Mouse (Mus musculus) midbrain, embryonic 15.5 days (tissue): ENCODE measurements around the gene Spg20. TPM values are rescaled to one million over a fixed set of nuclear protein-coding genes. Genes with fewer than 3 reads are reported as not detected.

Source experiments
- ATAC-seq: fragments of 200-750 bp; cut with Nextera tagmentation; replicated peaks from 2 replicates; pipeline ENCODE4 v1.8.0; 2017; ENCODE audit warnings: moderate TSS enrichment
- H3K27ac ChIP-seq: fragments of 300-500 bp; sonication (generic); 2 replicates; pipeline ENCODE4 v1.5.1; 2015; ENCODE audit warnings: mild to moderate bottlenecking, inconsistent platforms
- H3K27me3 ChIP-seq: fragments of 300-500 bp; sonication (generic); replicated peaks from 2 replicates; pipeline ENCODE4 v1.6.1; 2015; ENCODE audit warnings: inconsistent platforms
- H3K36me3 ChIP-seq: fragments of 300-500 bp; sonication (generic); replicated peaks from 2 replicates; pipeline ENCODE4 v1.6.1; 2015; ENCODE audit warnings: inconsistent platforms
- H3K4me1 ChIP-seq: fragments of 300-500 bp; sonication (generic); 2 replicates; pipeline ENCODE4 v1.6.1; 2015; ENCODE audit warnings: inconsistent platforms
- H3K4me2 ChIP-seq: fragments of 300-500 bp; sonication (generic); 2 replicates; pipeline ENCODE4 v1.6.1; 2015; ENCODE audit warnings: inconsistent platforms, mild to moderate bottlenecking, moderate library complexity
- H3K4me3 ChIP-seq: fragments of 300-500 bp; sonication (generic); 2 replicates; pipeline ENCODE4 v1.5.1; 2015; ENCODE audit warnings: mild to moderate bottlenecking, inconsistent platforms
- H3K9ac ChIP-seq: fragments of 300-500 bp; sonication (generic); 2 replicates; pipeline ENCODE4 v1.6.1; 2015; ENCODE audit warnings: mild to moderate bottlenecking, inconsistent platforms
- H3K9me3 ChIP-seq: fragments of 300-500 bp; sonication (generic); 2 replicates; pipeline ENCODE4 v1.6.1; 2016; ENCODE audit warnings: inconsistent platforms
- WGBS: fragments of 180-500 bp; shearing (Covaris S2); methylation state at CpG from one replicate; pipeline ENCODE4 v1.1.7; 2015; ENCODE audit warnings: mixed read lengths; 5-methylcytosine and 5-hydroxymethylcytosine counted together
- microRNA-seq: library from miRNA; unstranded; fragments of <30 nt; microRNA quantifications from one replicate; pipeline ENCODE4, GENCODE M21; 2016
- polyA plus RNA-seq: library from polyadenylated mRNA; unstranded; fragments of >200 nt; fragmentation: Nextera tagmentation; extraction: Ambion mirVana; gene quantifications from 2 replicates; pipeline ENCODE4 v1.2.1, GENCODE M21; 2015

The Spg20 gene
- polyA plus RNA-seq, 1 experiment from 2014 or later: 15.8 TPM

DNA sequence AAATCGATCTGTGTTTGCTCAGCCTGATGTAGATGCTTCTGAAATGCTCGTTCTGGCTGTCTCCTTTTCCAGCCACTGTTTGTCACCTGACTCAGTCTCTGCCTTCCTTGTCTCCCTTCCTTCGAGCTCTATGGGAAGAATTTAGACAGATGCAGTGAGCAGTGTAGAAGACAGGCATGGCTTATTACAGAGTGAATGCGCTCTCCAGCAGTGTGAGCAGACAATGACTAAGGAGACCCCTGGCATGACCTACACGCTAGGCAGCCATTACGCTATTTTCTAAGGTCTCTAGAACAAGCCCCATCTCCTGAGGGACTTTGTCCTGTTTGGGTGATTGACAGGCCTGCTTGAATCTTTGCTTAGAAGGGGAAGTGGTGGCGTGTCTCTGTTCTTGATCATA lies 49.2 kb downstream of the Spg20 start:
- no peak overlapping the region for H3K27ac ChIP-seq
- no peaks in the 10 kb centered on the region for H3K9me3 ChIP-seq
- no peak overlapping the region for H3K9ac ChIP-seq
- H3K4me3 ChIP-seq: no peak overlapping the region
- peak; percentile 66; the same call in 1 of the 2 replicates for ATAC-seq
- H3K4me1 ChIP-seq: peaks cover 3% of the 10 kb centered on the region; the same call in 1 of the 2 replicates
- H3K27me3 ChIP-seq: no peaks in the 10 kb centered on the region
- no peaks in the 10 kb centered on the region for H3K36me3 ChIP-seq
- 39% methylated on average over 7 of the region's 7 CpGs for WGBS
- H3K4me2 ChIP-seq: no peak overlapping the region

DNA sequence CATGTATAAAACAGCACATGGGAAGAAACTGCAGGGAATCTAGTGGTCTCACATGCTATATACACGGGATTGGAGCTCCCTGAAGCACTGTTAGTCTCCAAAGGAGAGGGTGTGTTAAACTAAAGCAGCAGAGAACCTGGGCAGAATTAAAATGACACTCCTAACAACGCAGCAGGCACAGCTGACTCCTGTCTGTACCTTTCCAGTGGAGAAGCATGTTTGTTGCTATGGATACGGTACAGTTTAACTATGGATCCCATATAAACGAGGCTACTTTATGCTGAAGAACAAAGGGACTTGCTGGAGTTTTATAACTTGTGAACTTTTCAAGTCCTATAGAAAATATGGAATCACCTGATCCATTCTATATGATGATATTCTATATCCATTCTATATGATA lies 51.6 kb downstream of the Spg20 start:
- WGBS: 61% methylated on average over 4 of the region's 4 CpGs
- Histone ChIP-seq H3K27ac (0 out of 2 replicates have a peak overlapping the region, but pooled peaks have one; percentile 25), H3K36me3 (no peaks in the 10 kb centered on the region), H3K4me1 (peaks cover 3% of the 10 kb centered on the region; the same call in 1 of the 2 replicates), H3K9me3 (no peaks in the 10 kb centered on the region), H3K27me3 (no peaks in the 10 kb centered on the region), H3K9ac (no peak overlapping the region), H3K4me3 (no peak overlapping the region), H3K4me2 (no peak overlapping the region)
- no peak for ATAC-seq

DNA sequence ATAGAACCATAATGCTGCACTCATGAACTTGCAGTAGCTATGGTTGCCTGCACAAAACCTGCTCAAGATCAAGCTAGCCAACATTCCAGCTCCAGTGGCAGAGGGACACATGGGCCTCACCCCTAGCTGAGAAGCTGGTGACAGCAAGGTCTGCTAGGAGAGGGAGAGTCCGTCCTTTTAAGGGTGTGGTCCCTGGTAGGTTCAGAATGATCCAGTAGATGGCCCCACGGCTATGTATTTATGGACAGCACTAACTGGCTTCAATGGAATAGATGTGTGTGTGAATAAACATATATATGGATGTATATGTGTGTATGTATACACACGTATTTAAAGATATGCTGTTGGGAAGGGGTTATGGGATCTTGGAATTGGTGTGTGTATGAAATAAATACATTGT lies 60.6 kb downstream of the Spg20 start:
- H3K36me3 ChIP-seq: no peaks in the 10 kb centered on the region
- no peak for ATAC-seq
- no peaks in the 10 kb centered on the region for H3K9me3 ChIP-seq
- WGBS: 85% methylated on average over 3 of the region's 3 CpGs
- no peak overlapping the region for H3K4me3 ChIP-seq
- no peak overlapping the region for H3K4me2 ChIP-seq
- H3K27ac ChIP-seq: no peak overlapping the region
- H3K27me3 ChIP-seq: no peaks in the 10 kb centered on the region
- H3K9ac ChIP-seq: no peak overlapping the region
- H3K4me1 ChIP-seq: no peaks in the 10 kb centered on the region

DNA sequence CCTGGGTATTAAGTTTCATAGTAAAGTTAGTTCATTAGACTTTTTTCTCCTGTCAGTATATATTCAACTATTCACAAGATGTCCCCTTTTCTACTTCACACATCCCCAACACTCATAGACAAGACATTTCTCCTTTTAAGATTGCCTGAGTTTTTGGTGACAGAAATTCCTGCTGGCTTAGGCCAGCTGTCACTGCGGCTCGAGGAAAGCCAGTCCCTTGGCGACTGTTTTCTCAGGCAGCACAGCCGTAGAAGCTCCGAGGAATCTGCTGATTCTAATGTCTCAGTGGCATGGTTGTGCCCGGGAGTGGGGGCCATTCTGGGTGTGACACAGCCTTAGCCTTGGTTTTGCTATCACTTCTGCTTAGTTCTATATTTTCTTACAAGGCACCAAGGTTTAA lies 65.4 kb downstream of the Spg20 start:
- H3K4me2 ChIP-seq: no peak overlapping the region
- no peak overlapping the region for H3K9ac ChIP-seq
- H3K27me3 ChIP-seq: no peaks in the 10 kb centered on the region
- H3K36me3 ChIP-seq: no peaks in the 10 kb centered on the region
- H3K27ac ChIP-seq: no peak overlapping the region
- H3K4me1 ChIP-seq: no peaks in the 10 kb centered on the region
- H3K4me3 ChIP-seq: no peak overlapping the region
- no peaks in the 10 kb centered on the region for H3K9me3 ChIP-seq
- 50% methylated on average over 6 of the region's 6 CpGs for WGBS
- ATAC-seq: no peak

DNA sequence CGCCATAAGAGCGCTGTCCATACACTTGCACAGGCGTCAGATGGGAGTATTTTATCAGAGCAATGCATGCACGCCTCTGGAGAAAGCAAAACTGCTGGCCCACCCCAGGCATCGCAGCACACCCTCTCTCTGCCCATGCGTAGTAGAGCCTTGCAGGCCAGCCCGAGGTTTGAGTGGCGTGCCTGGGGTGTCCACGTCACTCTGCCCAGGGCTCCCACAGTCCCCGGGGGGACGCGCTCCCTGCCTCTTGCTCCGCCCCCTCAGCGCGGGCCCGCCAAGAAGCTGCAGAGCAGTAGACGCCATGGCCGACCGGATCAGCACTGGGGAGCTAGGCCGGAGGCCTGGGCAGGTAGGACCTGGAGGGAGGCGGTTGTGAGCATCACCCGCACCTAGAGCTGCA lies 69.9 kb downstream of the Spg20 start, which contains the start of gene Sohlh2:
Sohlh2 (plus strand) TSS at position 263 of the 400 bp plus-strand sequence.
- Histone ChIP-seq H3K4me2 (no peak within 1 kb of the TSS), H3K27ac (no peak within 1 kb of the TSS), H3K9ac (no peak within 1 kb of the TSS), H3K27me3 (no peaks in the 10 kb centered on the region), H3K36me3 (no peaks in the 10 kb centered on the region), H3K9me3 (no peaks in the 10 kb centered on the region), H3K4me3 (no peak within 1 kb of the TSS), H3K4me1 (no peaks in the 10 kb centered on the region)
- no peak for ATAC-seq
- WGBS: 92% methylated on average over 22 of the region's 22 CpGs

Small RNA genes lying within 50 kb of the gene (microRNA-seq; reads per million reads assigned to microRNA genes)
- gene Gm22029: not detected

Other genes with a start within 250 kb of the Spg20 start
- gene Sertm1, start 196.2 kb upstream of the Spg20 start, polyA plus RNA-seq: 1.3 and 1.4 TPM in 2 replicates
- 2.5 TPM in 2 replicates for gene Ccna1, start 56.6 kb upstream of the Spg20 start, polyA plus RNA-seq
- gene Ccdc169, start 25.2 kb downstream of the Spg20 start, polyA plus RNA-seq: 0.05 and 0.08 TPM in 2 replicates
- gene Sohlh2, start 69.9 kb downstream of the Spg20 start, polyA plus RNA-seq: 0.06 TPM in 1 of 2 replicates, not detected in the other
- 308 and 336 TPM in 2 replicates for gene Dclk1, start 130.3 kb downstream of the Spg20 start, polyA plus RNA-seq